Mouse (Mus musculus) small intestine, adult 2 months (tissue): ENCODE measurements around the gene Foxp1. TPM values are rescaled to one million over a fixed set of nuclear protein-coding genes. Genes with fewer than 3 reads are reported as not detected.

Experiments
- H3K27ac ChIP-seq: fragments of 200-500 bp; 2 replicates; pipeline ENCODE4 v1.5.1; 2012; ENCODE audit warnings: low read depth, low read length, control low read depth, inconsistent platforms; ENCODE audit not compliant: insufficient read depth
- H3K27me3 ChIP-seq: fragments of 200-500 bp; 2 replicates; pipeline ENCODE4 v1.6.1; 2012; ENCODE audit warnings: mild to moderate bottlenecking, moderate library complexity, low read length, inconsistent platforms; ENCODE audit not compliant: control insufficient read depth, insufficient read depth
- H3K36me3 ChIP-seq: fragments of 200-500 bp; 2 replicates; pipeline ENCODE4 v1.6.1; 2012; ENCODE audit warnings: mild to moderate bottlenecking, low read length, control low read depth, inconsistent platforms; ENCODE audit not compliant: control insufficient read depth, insufficient read depth
- H3K4me1 ChIP-seq: fragments of 200-500 bp; 2 replicates; pipeline ENCODE4 v1.6.1; 2012; ENCODE audit warnings: low read length, inconsistent platforms, mixed read lengths; ENCODE audit not compliant: control insufficient read depth, insufficient read depth, insufficient read length
- H3K4me3 ChIP-seq: fragments of 200-500 bp; 2 replicates; pipeline ENCODE4 v1.5.1; 2012; ENCODE audit warnings: low read depth, mild to moderate bottlenecking, control low read depth, inconsistent platforms, low read length, moderate library complexity
- CTCF ChIP-seq: fragments of 200-500 bp; IDR thresholded peaks from 2 replicates; pipeline ENCODE4 v1.5.1; 2012; ENCODE audit warnings: low read depth, mild to moderate bottlenecking, control low read depth, inconsistent platforms, low read length, moderate library complexity, mixed read lengths; ENCODE audit not compliant: insufficient replicate concordance, insufficient read length; ENCODE audit errors: extremely low read depth
- POLR2A ChIP-seq: fragments of 200-500 bp; IDR thresholded peaks from 2 replicates; pipeline ENCODE4 v1.6.1; 2012; ENCODE audit warnings: low read depth, mild to moderate bottlenecking, control low read depth, inconsistent platforms, low read length, moderate library complexity
- WGBS: fragments of 180-500 bp; shearing (Covaris S2); methylation state at CpG from one replicate; pipeline ENCODE4 v1.1.7; 2018; 5-methylcytosine and 5-hydroxymethylcytosine counted together
- polyA plus RNA-seq: library from polyadenylated mRNA; depleted of rRNA; stranded (reverse); fragments of >200 nt; gene quantifications from 2 replicates; pipeline ENCODE4 v1.2.3, GENCODE M21; 2012

Gene Foxp1
- polyA plus RNA-seq, 1 experiment = 52.2 TPM

DNA sequence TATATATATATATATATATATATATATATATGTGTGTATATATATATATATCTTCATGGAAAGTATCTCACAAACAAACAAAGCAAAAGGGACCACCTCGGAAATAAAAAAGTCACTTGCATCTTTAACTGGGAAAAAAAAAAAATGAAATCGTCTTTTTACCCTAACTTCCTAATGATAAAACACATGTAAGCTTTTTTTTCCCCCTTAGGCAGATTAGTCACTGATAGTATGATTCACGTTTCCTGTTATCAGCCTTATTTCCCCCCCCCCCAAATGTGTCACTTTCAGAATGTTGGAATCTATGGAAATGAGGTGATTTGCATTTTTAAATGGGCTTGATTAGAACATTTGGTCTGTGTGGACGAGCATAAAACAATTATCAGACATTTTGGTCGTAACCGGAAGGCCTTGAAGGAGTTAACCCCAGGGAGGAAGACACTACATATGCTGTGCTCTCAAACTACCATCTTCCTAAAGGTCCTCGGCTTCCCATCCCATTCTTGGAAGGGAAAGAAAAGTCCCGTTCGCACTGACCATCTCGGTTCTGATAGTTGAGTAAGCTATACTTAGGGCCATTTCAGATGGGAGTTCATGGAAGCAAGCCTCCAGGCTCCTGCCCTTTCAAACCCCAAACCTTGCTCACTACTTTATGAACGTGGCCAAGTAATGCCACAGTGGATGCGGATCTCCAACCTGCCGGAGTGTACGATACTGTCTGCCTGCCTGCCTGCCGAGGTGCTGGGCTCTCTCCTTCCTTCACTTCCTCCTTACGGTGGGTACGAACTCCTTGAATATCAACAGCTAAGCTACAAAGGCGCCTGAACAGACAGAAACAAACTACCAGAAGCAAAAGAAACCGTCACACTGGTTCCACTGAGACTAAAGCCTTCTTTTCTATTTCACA, 495.6 kb downstream of the Foxp1 start:
- H3K4me1 ChIP-seq = peaks cover 9% of the 10 kb centered on the region
- peak overlapping the region; percentile 89 for H3K4me3 ChIP-seq
- peak overlapping the region; percentile 67 for H3K27ac ChIP-seq
- H3K27me3 ChIP-seq = no peaks in the 10 kb centered on the region
- TF ChIP-seq CTCF (no peak), POLR2A (no peak)
- no peaks in the 10 kb centered on the region for H3K36me3 ChIP-seq
- 18% methylated on average over 19 of the region's 19 CpGs for WGBS

DNA sequence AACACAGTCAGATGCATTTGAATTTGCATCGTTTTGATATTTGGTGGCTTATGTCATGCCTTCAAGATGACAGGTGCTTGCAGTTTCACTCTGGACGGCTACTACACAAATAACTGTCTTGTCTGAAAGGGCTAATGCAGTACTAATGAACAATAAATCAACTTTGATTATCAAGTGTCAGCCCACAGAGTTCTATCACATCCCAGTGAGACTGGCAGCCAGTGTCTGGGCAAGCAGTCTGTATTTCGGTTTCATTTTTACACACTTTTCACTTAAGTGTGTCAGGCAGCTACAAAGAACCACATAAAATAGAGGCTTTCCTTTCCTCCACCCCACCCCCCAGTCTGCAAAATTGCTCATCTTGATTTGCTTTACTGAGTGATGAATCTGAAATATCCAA, 496.5 kb downstream of the Foxp1 start:
- no peak for TF ChIP-seq CTCF
- TF ChIP-seq POLR2A = no peak
- Histone ChIP-seq H3K27me3 (no peaks in the 10 kb centered on the region), H3K27ac (peak overlapping the region; percentile 35; the same call in 1 of the 2 replicates), H3K4me1 (peaks cover 9% of the 10 kb centered on the region), H3K36me3 (no peaks in the 10 kb centered on the region), H3K4me3 (no peak overlapping the region)
- WGBS = 16% methylated on average over 3 of the region's 3 CpGs

DNA sequence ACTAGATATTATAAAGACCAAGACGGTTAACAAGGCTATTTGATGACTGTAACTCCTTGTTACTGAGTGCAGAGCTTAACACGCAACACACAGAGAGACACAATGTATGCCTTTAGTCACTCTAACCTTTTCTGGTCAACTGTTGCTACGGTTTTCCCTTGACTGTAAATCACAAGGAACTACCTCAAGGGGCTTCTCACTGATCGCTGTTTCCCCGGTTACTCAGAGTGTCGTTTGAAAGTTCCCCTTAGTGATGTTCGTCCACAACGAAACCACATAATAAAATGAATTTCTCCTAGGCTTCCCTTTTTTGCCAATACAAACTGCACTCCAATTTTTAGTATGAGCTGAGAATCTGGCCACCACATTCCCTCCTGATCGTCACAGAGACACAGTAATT, 497.9 kb downstream of the Foxp1 start:
- Histone ChIP-seq H3K27me3 (no peaks in the 10 kb centered on the region), H3K27ac (0 out of 2 replicates have a peak overlapping the region, but pooled peaks have one; percentile 6), H3K4me1 (peaks cover 13% of the 10 kb centered on the region), H3K36me3 (no peaks in the 10 kb centered on the region), H3K4me3 (no peak overlapping the region)
- 79% methylated on average over 9 of the region's 9 CpGs for WGBS
- TF ChIP-seq POLR2A = no peak
- TF ChIP-seq CTCF = no peak

DNA sequence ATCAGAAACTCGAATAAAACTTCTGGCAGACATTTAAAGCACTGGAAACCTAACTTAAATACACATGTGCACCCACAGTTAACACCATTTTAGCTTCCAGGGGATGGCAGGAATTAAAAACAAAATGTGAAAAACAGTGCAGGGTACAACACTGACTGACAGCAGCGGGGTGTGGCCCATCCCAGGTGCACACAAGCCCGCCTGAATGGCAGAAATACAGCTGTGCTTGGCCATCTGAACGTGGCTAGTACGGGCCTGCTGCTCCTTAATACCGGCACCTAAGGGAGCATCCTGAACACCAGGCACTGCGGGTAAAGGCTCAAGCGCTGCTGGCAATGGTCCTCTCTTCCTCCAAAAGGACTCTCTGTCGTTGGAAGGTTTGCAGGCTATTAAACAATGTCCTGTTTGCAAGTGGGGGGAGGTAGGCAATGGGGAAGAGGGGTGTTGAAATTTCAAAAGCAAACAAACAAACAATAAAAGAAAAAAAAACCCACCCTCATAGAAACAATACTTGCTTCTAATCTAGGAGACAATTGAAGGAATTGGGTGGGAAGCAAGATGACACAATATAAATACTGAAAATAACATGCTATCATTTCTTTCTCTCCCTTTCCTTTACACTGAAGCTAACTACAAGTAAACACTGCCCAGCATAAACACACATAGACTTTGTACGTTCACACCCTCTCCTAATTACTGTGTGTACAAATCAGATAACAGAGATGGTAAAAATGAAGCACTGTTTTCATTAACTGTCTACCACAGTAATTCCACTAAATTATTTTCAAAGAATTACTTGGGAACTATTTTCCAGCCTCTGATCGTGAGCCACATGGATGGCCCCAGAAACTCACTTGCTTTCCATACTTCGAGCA, 501.7 kb downstream of the Foxp1 start:
- Histone ChIP-seq H3K4me1 (peaks cover 8% of the 10 kb centered on the region), H3K36me3 (peaks cover 6% of the 10 kb centered on the region; the same call in 1 of the 2 replicates), H3K27ac (peak overlapping the region; percentile 43), H3K27me3 (no peaks in the 10 kb centered on the region), H3K4me3 (peak overlapping the region; percentile 3; the same call in 1 of the 2 replicates)
- TF ChIP-seq CTCF (no peak), POLR2A (no peak)
- 20% methylated on average over 12 of the region's 12 CpGs for WGBS

DNA sequence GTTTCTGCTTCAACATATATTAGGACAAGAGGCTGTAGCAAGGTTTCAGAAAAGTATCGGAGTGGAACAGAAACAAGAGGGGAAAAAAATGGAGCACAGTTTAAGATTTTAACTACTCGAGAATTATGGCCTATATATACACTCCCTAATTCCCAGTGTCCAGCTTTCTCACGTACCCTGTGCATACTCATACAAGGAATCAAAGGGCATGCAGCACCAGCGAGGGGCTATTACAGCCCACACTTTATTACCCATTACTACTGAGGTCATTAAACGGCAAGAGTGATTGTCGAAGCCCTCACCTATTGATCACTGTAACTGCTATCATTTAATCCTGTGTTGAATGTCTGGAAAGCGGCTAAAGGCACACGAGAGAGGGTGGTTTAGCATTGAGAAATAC, 502.8 kb downstream of the Foxp1 start:
- Histone ChIP-seq H3K27ac (no peak overlapping the region), H3K4me1 (peaks cover 8% of the 10 kb centered on the region)
- no peak for TF ChIP-seq POLR2A
- TF ChIP-seq CTCF = no peak

DNA sequence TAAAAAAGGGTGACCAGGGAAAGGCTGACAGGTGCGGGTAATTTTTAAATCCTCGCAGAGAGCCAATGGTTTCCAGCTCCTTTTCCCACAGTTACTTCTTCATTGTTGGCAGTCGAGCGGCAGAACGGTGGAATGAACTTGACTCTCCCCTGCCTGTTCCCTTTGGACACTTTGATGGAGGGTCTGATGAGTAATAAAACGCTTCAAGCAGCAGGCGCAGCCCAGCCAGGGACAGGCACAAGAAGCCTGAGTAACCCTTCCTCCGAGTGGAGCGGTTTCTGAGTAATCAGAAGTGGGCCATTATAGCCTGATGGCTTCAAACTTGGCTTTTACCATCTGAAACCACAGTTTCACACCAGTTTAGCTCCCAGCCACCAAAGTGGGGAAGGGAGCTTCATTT, 503.3 kb downstream of the Foxp1 start:
- H3K4me3 ChIP-seq = no peak overlapping the region
- no peaks in the 10 kb centered on the region for H3K27me3 ChIP-seq
- no peak overlapping the region for H3K27ac ChIP-seq
- H3K4me1 ChIP-seq = peaks cover 8% of the 10 kb centered on the region
- peaks cover 21% of the 10 kb centered on the region for H3K36me3 ChIP-seq
- 78% methylated on average over 9 of the region's 9 CpGs for WGBS
- TF ChIP-seq POLR2A (no peak), CTCF (no peak)

More for the DNA sequence above, 502.8 kb downstream of the Foxp1 start:
- H3K36me3 ChIP-seq = peaks cover 16% of the 10 kb centered on the region
- no peak overlapping the region for H3K4me3 ChIP-seq
- no peaks in the 10 kb centered on the region for H3K27me3 ChIP-seq
- 51% methylated on average over 8 of the region's 8 CpGs for WGBS
